Mouse (Mus musculus) splenic B cell, adult 2 months (primary cell): Measurements from ENCODE around the gene Srp9.
A peak's percentile ranks its signal among the peaks of the same experiment; 100 is the strongest.

Experiments
- DNase-seq: peaks from one replicate; pipeline ENCODE4 v3.0.0-alpha.2; 2011; ENCODE audit warnings: low read depth, low spot score
- H3K27me3 ChIP-seq: 2 replicates; pipeline ENCODE4 v1.6.1; 2012; ENCODE audit warnings: mild to moderate bottlenecking, low read length, moderate library complexity, mixed read lengths; ENCODE audit not compliant: control insufficient read depth, poor library complexity, insufficient read depth, severe bottlenecking
- H3K36me3 ChIP-seq: 2 replicates; pipeline ENCODE4 v1.6.1; 2012; ENCODE audit warnings: mild to moderate bottlenecking, low read length, moderate library complexity, mixed read lengths; ENCODE audit not compliant: control insufficient read depth, poor library complexity, insufficient read depth, severe bottlenecking

The Srp9 gene

DNA sequence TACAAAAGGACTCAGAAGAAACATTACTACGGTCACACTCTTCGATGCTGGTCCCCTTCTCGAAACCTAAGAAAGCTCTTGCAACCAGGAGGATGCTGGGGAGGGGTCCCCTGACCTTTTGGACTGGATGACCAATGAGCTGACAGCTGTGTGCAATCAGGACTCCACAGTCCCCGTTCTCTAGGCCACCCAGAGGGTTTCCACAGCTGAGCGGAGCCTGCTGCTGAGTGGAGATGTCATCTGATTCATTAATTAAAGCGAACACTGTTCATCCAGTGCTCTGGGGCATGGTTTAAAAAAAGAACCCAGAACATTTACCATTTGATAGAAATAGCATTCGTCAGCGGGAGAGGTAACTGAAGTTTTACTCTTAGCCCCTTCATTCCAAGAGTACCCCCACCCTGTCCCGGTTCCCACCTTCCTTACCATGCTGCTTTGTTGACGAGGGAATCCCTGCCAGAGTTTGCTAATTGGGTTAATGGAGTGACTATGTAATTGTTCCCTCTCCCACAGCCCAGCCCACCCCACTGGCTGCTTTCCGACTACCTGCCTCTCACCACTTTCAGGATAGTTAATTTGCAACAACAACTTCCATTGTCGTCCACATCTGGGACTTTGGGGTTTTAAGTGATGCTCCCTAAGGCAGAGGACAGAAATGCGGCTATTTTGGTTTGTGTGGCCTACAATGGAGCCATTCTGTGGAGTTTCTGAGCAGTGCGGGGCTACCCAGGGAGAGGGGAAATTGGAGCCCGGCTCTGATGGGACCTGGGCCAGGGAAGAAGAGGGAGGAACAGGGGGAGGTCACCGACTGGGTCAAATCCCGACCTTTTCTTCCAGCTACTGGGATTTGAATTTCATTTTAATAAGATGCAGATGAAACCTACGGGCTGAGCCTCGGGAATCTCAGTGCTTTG, 10.7 kb upstream of the Srp9 start:
- Histone ChIP-seq H3K27me3 (no peaks in the 10 kb centered on the region), H3K36me3 (no peaks in the 10 kb centered on the region)
- no peak for DNase-seq

DNA sequence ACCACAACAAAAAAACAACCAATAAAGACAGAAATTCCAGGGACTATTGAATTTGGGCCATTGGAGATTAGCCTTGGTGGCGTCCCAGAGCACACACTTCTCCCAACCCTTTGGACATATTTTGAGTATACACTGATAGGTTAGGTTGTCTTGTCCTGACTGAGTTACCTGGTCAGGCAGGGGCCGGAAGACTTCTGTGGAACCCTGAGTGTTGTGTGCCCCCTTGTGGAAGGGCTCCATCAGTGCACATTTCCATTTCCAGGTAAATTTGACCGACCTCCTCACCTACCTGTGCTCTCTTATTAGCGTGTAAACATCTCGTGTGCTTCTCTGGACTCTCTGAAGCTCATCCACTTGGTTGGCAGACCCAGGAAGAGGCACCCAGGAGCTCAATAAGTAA, 9.3 kb upstream of the Srp9 start:
- no peaks in the 10 kb centered on the region for H3K27me3 ChIP-seq
- peak; percentile 73 for DNase-seq
- H3K36me3 ChIP-seq: no peaks in the 10 kb centered on the region

DNA sequence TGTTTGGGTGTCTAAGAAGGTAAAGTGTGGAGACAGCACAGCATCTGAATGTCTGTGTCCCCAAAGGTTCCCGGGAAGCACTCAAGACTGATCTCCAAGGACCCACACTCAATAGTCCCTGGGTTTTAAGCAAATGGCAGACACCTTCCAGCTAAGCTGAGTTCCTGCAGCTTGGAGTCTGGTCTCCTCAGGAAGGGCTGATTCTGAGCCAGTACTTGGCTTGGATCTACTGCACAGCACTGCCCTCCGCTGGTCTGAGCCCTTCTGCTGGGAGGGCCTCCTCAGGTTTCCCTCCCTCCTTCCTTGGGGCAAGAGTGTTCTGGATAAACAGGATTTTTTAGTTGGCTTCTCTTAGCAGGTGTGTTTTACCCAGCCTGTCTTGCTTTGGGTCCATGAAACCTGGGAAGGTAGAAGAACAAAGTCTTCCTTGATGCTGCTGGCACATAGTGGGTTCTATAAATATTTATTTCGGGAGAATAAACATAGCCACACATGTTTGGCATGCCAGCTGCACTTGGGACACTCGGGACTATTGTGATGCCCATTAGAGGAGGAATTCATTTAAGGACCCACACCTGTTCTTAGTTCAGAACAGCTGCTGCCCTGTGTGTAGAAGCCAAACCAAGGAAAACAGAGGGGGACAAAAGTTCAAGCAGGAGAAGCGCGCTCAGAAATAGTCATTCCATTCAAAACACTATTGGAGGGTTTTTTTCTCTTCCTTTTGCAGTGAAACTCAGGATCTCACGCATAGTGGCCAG, 8.7 kb upstream of the Srp9 start:
- no peak for DNase-seq
- H3K27me3 ChIP-seq: no peaks in the 10 kb centered on the region
- H3K36me3 ChIP-seq: no peaks in the 10 kb centered on the region

DNA sequence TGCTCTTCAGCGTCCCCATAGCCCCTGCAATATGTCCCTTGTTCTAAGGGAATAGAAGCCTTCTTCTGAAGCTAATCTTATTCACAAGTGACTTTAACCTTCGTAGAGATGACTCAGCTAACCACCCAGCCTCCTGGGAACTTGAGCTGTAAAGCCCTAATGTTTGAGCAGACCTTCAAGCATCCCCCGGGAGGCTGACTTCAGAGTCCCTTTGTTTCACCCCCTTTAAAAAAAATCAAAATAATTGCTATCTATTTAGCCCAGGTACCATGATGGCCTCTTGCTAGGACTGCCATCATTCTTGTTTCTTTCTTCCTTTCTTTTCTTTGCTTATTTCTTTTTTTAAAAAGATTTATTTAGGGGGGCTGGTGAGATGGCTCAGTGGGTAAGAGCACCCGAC, 2.1 kb upstream of the Srp9 start:
- Histone ChIP-seq H3K27me3 (peaks cover 1% of the 10 kb centered on the region; the same call in 1 of the 2 replicates), H3K36me3 (no peaks in the 10 kb centered on the region; the same call in 1 of the 2 replicates)
- DNase-seq: no peak

DNA sequence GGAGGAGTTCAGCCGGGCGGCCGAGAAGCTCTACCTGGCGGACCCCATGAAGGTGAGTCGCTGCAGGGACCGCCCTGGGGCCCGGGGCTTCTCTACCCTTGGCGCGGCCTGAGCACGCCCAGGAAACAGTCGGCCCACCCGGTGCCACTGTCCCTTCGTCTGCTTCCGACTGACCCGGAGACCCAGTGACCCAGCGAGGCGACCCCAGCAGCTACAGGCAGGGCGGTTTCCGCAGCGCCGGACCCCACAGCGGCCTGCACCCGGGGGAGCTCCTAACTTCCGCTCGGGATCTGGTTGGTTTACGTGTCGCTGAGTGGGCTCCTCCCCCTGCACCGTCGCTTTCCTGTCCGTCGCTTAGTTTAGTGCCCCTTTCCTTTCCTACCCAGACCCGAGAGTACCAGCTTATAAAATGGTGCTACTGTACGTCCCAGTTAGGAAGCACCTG, 409 bp downstream of the Srp9 start:
- Histone ChIP-seq H3K27me3 (peaks cover 1% of the 10 kb centered on the region; the same call in 1 of the 2 replicates), H3K36me3 (no peaks in the 10 kb centered on the region; the same call in none of the 2 replicates)
- DNase-seq: peak; percentile 90

DNA sequence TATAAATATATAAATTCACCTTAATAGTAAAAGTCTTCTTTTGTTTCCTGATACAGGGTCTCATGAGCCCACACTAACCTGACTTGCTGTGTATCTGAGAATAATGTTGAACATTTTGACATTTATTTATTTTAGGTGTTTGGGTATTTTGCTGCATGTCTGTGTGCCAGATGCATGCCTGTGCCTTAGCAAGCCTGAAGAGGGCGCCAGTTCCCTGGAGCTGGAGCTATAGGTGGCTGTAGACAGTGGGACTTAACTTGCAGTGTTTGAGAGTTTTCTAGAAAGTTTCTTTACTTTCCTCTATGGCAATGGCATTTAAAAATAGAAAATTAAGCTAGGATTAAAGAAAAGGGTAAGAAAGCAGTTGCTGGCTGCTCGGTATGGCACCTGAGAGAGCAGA, 6.3 kb downstream of the Srp9 start:
- H3K27me3 ChIP-seq: no peaks in the 10 kb centered on the region
- peak; percentile 64 for DNase-seq
- peaks cover 1% of the 10 kb centered on the region for H3K36me3 ChIP-seq

DNA sequence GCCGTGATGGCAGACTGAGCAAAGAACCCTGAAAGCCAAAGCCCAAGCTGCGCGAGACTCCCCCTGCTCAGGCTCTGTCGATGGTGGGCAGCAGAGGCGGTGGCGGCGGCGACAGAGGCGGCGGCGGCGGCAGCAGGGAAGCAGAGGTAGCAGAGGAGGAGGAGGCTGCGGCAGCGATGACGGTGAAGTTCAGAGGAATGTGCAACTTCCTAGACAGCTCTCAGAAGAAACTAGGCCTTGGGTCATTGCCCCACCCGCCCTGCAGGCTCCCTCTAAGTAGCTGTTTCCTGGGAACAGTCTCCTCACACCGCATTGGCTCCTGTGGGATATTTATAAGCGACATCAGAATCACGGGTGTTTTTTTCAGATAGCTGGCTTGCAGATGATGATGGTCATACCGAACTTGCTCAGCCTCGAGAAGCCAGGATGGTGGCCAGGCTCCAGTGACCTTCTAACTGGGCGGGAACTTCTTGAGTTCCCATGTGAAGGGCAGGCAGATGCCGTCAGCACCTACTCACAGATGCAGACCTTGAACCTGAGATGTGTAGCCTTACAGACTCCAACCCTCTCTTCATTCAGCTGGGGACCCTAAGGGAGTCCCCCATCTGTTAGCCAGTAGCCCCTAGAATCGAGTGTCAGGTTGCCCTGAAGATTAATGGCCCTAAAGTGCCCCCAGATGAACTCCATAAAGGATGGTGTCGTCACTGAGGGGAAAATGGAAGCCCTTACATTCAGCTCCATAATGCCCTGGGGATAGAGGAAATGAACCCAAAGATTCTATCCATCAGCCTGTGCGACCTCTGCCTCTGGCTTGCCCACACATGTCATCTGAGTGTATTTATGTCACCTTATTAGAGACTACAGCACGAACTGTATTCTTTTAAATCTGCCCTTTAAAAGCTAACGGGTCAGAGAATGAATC, 12.9 kb downstream of the Srp9 start:
- H3K27me3 ChIP-seq: no peaks in the 10 kb centered on the region
- no peak for DNase-seq
- H3K36me3 ChIP-seq: no peaks in the 10 kb centered on the region; the same call in 1 of the 2 replicates

DNA sequence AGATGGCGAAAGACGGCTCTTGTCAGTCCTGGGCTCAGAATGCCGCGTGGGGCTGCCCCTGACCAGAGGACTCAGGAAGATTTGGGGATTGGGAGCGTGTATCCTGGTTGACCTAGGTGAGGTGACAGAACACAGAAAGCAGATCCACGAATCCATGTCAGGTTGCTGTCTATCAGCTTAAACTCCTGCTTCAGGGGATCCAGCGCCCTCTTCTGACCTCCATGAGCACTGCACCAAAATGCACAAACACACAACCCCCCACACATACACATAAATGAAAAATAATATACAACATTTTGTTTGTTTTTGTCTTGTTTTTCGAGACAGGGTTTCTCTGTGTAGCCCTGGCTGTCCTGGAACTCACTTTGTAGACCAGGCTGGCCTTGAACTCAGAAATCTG, 13.6 kb downstream of the Srp9 start:
- Histone ChIP-seq H3K27me3 (no peaks in the 10 kb centered on the region), H3K36me3 (no peaks in the 10 kb centered on the region)
- no peak for DNase-seq

DNA sequence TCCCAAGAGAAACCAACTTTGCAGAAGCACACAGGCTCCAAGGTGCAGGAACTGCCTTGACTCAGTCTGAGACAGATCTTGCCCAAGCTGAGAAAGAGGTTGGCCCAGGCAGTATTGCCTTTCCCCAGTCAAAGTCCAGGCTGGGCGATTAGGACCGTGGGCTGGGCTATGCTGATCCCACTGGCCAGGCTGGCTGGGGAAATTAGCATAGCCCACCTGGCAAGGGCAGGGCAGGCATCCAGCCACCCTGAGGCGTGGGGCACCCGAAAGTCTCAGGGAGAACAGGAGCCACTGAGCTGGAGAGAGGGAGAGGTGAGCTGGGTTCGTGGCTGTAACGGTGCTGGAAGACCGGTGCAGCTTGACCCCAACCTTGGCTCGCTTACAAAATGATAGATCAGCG, 15.4 kb downstream of the Srp9 start:
- Histone ChIP-seq H3K36me3 (no peaks in the 10 kb centered on the region), H3K27me3 (no peaks in the 10 kb centered on the region)
- DNase-seq: no peak

DNA sequence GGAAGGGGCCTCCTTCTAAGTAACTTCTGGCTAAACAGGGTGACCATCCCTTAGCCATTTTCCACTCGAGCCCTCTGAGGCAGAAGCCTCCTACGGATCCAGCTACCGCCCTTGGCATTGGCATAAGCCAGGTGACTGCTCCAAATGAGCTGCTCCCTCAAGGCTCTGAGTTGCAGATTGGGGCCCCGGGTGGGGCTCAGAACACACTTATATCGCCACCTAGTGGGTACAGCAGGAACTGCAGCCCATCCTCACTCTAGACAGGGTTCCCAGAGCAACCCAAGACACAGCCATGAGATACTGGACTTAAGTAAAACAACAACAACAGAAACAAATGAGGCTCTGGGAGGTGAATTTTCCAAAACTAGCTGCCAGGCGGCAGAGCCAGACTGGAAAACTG, 15.8 kb downstream of the Srp9 start:
- DNase-seq: peak; percentile 80
- H3K36me3 ChIP-seq: no peaks in the 10 kb centered on the region
- no peaks in the 10 kb centered on the region for H3K27me3 ChIP-seq

DNA sequence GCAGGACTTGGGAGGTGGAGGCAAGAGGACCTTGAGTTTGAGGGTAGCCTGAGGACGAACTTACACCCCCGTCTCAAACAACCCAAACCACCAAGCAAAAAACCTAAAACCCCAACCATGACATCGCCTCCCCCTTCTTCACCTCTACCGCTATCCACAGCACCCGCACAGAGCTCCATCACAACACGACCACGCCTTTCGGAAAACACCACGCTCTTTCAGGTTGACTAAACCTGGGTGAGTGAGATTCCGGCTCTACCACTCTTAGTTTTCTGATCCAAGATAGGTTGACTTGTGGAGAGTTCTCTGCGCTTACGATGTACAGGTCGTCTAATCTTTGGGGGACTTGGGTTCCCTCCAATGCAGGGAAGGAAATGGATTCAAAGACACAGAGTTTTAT, 18.2 kb downstream of the Srp9 start:
- DNase-seq: no peak
- no peaks in the 10 kb centered on the region for H3K27me3 ChIP-seq
- H3K36me3 ChIP-seq: no peaks in the 10 kb centered on the region

DNA sequence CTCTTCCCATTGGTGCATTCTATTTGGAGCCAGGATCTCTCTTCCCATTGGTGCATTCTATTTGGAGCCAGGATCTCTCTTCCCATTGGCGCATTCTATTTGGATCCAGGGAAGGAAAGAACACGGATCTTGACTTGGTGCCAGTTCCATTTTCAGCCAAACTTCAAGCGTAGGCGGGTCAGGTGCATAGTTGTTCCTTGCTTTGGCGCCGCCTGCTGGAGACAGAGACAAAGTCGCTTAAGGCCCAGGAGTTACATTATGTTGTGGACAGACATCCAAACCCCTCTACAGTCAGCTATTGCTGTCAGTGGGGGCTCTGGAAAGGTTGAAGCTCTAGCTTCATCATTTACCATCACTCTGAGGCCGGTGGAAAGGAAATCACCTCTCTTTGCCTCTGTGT, 18.8 kb downstream of the Srp9 start:
- no peaks in the 10 kb centered on the region for H3K27me3 ChIP-seq
- no peaks in the 10 kb centered on the region for H3K36me3 ChIP-seq
- peak; percentile 60 for DNase-seq

DNA sequence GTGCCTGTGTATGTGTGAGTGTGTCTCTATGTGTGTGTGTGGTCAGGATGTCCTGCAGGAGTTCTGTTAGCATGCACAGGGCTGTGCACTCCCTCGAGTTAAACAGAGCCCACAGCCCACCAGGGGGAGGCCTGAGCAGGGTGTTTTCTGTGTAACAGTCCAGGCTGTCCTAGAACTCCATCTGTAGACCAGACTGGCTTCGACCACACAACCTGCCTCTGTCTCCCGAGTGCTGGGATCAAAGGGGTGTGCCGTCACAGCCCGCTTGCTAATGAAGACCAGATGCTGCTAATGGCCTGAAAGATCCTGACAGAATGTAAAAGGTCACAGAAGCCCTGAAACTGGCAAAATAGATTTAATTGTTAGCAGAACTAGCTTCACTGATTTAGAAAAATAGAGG, 21.0 kb downstream of the Srp9 start:
- H3K36me3 ChIP-seq: no peaks in the 10 kb centered on the region
- no peaks in the 10 kb centered on the region for H3K27me3 ChIP-seq
- DNase-seq: no peak

DNA sequence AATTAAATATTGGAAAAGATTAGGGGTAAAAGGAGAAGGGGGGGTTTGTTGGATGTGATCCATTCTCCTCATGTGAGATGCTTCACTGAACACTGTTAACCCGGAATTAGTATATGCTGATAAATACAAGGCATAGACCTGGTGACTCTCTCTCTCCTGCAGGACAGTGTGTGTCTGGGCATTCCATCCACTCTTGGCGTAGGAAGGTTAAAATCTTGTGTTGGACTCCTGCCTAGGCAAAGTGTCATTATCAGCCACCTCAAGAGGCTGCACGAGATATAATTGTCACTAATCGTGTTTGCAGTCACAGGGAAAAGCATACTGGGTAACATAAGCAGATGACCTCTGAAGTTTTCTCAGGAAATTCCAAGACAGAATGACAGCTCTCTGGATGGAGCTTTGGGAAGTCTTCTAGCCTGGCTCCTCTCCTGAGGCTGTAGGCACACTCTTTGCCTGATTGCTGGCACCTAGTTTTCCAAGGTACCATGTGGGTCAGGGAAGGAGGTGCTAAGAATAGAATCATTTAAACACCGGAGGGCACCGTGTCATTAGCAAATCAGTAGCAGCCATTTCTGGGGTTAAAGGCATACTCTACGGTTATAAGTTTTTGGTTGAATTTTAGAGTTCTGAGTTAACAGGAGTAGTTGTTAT, 24.5 kb downstream of the Srp9 start:
- no peak for DNase-seq
- Histone ChIP-seq H3K36me3 (no peaks in the 10 kb centered on the region), H3K27me3 (no peaks in the 10 kb centered on the region)
